Mouse (Mus musculus) MEL (cell line): ENCODE measurements around the gene Fam107b. TPM values are rescaled to one million over a fixed set of nuclear protein-coding genes. Genes with fewer than 3 reads are reported as not detected.

Experiments used
- DNase-seq: peaks from one replicate; pipeline ENCODE4 v3.0.0; 2011; ENCODE audit warnings: low read depth, low spot score
- H3K27ac ChIP-seq: 2 replicates; pipeline ENCODE4 v1.5.1; 2012; ENCODE audit warnings: low read depth, mild to moderate bottlenecking, control low read depth, low read length, moderate library complexity; ENCODE audit not compliant: control insufficient read depth
- H3K27me3 ChIP-seq, 2 experiments: fragments of 150-350 bp in 1 of 2; sonication (generic) in 1 of 2; 2 replicates each; pipeline ENCODE4 v1.6.1; 2012; ENCODE audit warnings: low read length in 2 of 2, mild to moderate bottlenecking in 2 of 2, improper control_type of control experiment in 1 of 2, moderate library complexity in 1 of 2; ENCODE audit not compliant: insufficient read depth in 2 of 2, control insufficient read depth in 1 of 2
- H3K36me3 ChIP-seq, 2 experiments: 2 replicates each; pipeline ENCODE4 v1.6.1; 2012 to 2014; ENCODE audit warnings: low read length in 2 of 2, improper control_type of control experiment in 1 of 2, inconsistent platforms in 1 of 2, mild to moderate bottlenecking in 1 of 2; ENCODE audit not compliant: insufficient read depth in 2 of 2, control insufficient read depth in 1 of 2
- H3K4me1 ChIP-seq, 2 experiments: fragments of 150-350 bp in 1 of 2; sonication (generic) in 1 of 2; 2 replicates each; pipeline ENCODE4 v1.6.1; 2012; ENCODE audit warnings: low read length in 2 of 2, improper control_type of control experiment in 1 of 2, mild to moderate bottlenecking in 1 of 2; ENCODE audit not compliant: insufficient read depth in 2 of 2, control insufficient read depth in 1 of 2
- H3K4me3 ChIP-seq, 2 experiments: fragments of 150-350 bp in 1 of 2; sonication (generic) in 1 of 2; 2 replicates each; pipeline ENCODE4 v1.5.1; 2012; ENCODE audit warnings: low read depth in 2 of 2, low read length in 2 of 2, mild to moderate bottlenecking in 2 of 2, moderate library complexity in 2 of 2, control low read depth in 1 of 2, improper control_type of control experiment in 1 of 2; ENCODE audit not compliant: control insufficient read depth in 1 of 2, insufficient read depth in 1 of 2
- H3K79me2 ChIP-seq: 2 replicates; pipeline ENCODE4 v1.6.1; 2012; ENCODE audit warnings: mild to moderate bottlenecking, low read length, moderate library complexity; ENCODE audit not compliant: control insufficient read depth, poor library complexity, insufficient read depth
- H3K9ac ChIP-seq: 2 replicates; pipeline ENCODE4 v1.6.1; 2012; ENCODE audit warnings: low read depth, mild to moderate bottlenecking, control low read depth, low read length, moderate library complexity; ENCODE audit not compliant: control insufficient read depth, poor library complexity, severe bottlenecking
- H3K9me3 ChIP-seq: fragments of 150-350 bp; sonication (generic); replicated peaks from 2 replicates; pipeline ENCODE4 v1.6.1; 2012; ENCODE audit warnings: mild to moderate bottlenecking, low read length, improper control_type of control experiment, moderate library complexity; ENCODE audit not compliant: insufficient read depth
- CHD2 ChIP-seq: IDR thresholded peaks from 2 replicates; pipeline ENCODE4 v1.6.1; 2011; ENCODE audit warnings: low read length, improper control_type of control experiment
- E2F4 ChIP-seq: IDR thresholded peaks from 2 replicates; pipeline ENCODE4 v1.6.1; 2011; ENCODE audit warnings: low read depth, low read length, improper control_type of control experiment, borderline replicate concordance
- ELF1 ChIP-seq: IDR thresholded peaks from 2 replicates; pipeline ENCODE4 v1.6.1; 2014; ENCODE audit warnings: low read depth, mild to moderate bottlenecking, inconsistent platforms, low read length, improper control_type of control experiment, moderate library complexity
- GABPA ChIP-seq: IDR thresholded peaks from 2 replicates; pipeline ENCODE4 v1.6.1; 2012; ENCODE audit warnings: low read depth, mild to moderate bottlenecking, inconsistent platforms, low read length, improper control_type of control experiment, moderate library complexity
- GATA1 ChIP-seq: IDR thresholded peaks from 2 replicates; pipeline ENCODE4 v1.6.1; 2011; ENCODE audit warnings: low read depth, low read length, improper control_type of control experiment
- HCFC1 ChIP-seq: IDR thresholded peaks from 2 replicates; pipeline ENCODE4 v1.6.1; 2012; ENCODE audit warnings: low read depth, mild to moderate bottlenecking, inconsistent platforms, low read length, improper control_type of control experiment, moderate library complexity
- MAX ChIP-seq: IDR thresholded peaks from 2 replicates; pipeline ENCODE4 v1.6.1; 2011; ENCODE audit warnings: low read length, improper control_type of control experiment
- MXI1 ChIP-seq: IDR thresholded peaks from 2 replicates; pipeline ENCODE4 v1.6.1; 2011; ENCODE audit warnings: mild to moderate bottlenecking, low read depth, low read length, improper control_type of control experiment
- POLR2AphosphoS2 ChIP-seq: IDR thresholded peaks from 2 replicates; pipeline ENCODE4 v1.6.1; 2011; ENCODE audit warnings: low read length, improper control_type of control experiment
- POLR2AphosphoS5 ChIP-seq: IDR thresholded peaks from 2 replicates; pipeline ENCODE4 v1.6.1; 2012; ENCODE audit warnings: low read depth, borderline replicate concordance, mild to moderate bottlenecking, inconsistent platforms, low read length, moderate library complexity, mixed read lengths
- RAD21 ChIP-seq: IDR thresholded peaks from 2 replicates; pipeline ENCODE4 v1.6.1; 2011; ENCODE audit warnings: mild to moderate bottlenecking, low read depth, low read length, improper control_type of control experiment
- SIN3A ChIP-seq: IDR thresholded peaks from 2 replicates; pipeline ENCODE4 v1.6.1; 2012; ENCODE audit warnings: low read length, improper control_type of control experiment, inconsistent platforms
- SMC3 ChIP-seq: IDR thresholded peaks from 2 replicates; pipeline ENCODE4 v1.6.1; 2011; ENCODE audit warnings: low read depth, low read length, improper control_type of control experiment
- TBP ChIP-seq: IDR thresholded peaks from 2 replicates; pipeline ENCODE4 v1.8.0; 2011; ENCODE audit warnings: low read depth, low read length, improper control_type of control experiment
- TCF12 ChIP-seq: IDR thresholded peaks from 2 replicates; pipeline ENCODE4 v1.6.1; 2014; ENCODE audit warnings: low read depth, mild to moderate bottlenecking, inconsistent platforms, low read length, improper control_type of control experiment, moderate library complexity
- UBTF ChIP-seq: IDR thresholded peaks from 2 replicates; pipeline ENCODE4 v1.6.1; 2012; ENCODE audit warnings: low read depth, mild to moderate bottlenecking, inconsistent platforms, low read length, improper control_type of control experiment, moderate library complexity, borderline replicate concordance; ENCODE audit not compliant: insufficient read depth
- USF1 ChIP-seq: IDR thresholded peaks from 2 replicates; pipeline ENCODE4 v1.6.1; 2014; ENCODE audit warnings: low read depth, mild to moderate bottlenecking, inconsistent platforms, low read length, improper control_type of control experiment, moderate library complexity
- USF2 ChIP-seq, 2 experiments: IDR thresholded peaks; 2 replicates each; pipeline ENCODE4 v1.6.1; 2011 to 2012; ENCODE audit warnings: improper control_type of control experiment in 2 of 2, low read length in 2 of 2, borderline replicate concordance in 1 of 2, inconsistent platforms in 1 of 2, low read depth in 1 of 2, mild to moderate bottlenecking in 1 of 2; ENCODE audit not compliant: insufficient read depth in 1 of 2
- ZKSCAN1 ChIP-seq: IDR thresholded peaks from 2 replicates; pipeline ENCODE4 v1.6.1; 2012; ENCODE audit warnings: low read depth, mild to moderate bottlenecking, inconsistent platforms, low read length, improper control_type of control experiment, moderate library complexity
- polyA plus RNA-seq, 2 experiments: library from polyadenylated mRNA; stranded (reverse) in 1 of 2; unstranded in 1 of 2; fragments of >175 nt in 1 of 2; fragments of >200 nt in 1 of 2; gene quantifications; 2 replicates each; pipeline versions ENCODE4 v1.2.1 to v1.2.4; 2012; ENCODE audit warnings: low replicate concordance in 2 of 2, low read depth in 1 of 2; ENCODE audit not compliant: insufficient read length in 2 of 2, insufficient read depth in 1 of 2, missing spikeins in 1 of 2
- total RNA-seq: library from RNA; depleted of rRNA; stranded (reverse); fragments of 300-350 nt; gene quantifications from 2 replicates; pipeline ENCODE4 v1.2.3, GENCODE M21; 2012

Gene Fam107b
- total and polyA plus RNA-seq, 3 experiments, result 10.0 to 15.5 TPM; not detected in 1

GRCm38 (mm10) chr2:3708621-3709020, 138.3 kb downstream of the Fam107b start:
- peaks cover 18% of the 10 kb centered on the region in 2 experiments for H3K4me1 ChIP-seq
- H3K27ac ChIP-seq, result no peak overlapping the region
- no peak overlapping the region for H3K4me3 ChIP-seq
- DNase-seq, result no peak
- no peaks in the 10 kb centered on the region for H3K9me3 ChIP-seq
- no peaks in the 10 kb centered on the region for H3K27me3 ChIP-seq
- TF ChIP-seq E2F4 (no peak), HCFC1 (no peak), SIN3A (no peak), ZKSCAN1 (no peak), POLR2AphosphoS2 (no peak), GABPA (no peak), TCF12 (no peak), GATA1 (no peak), TBP (no peak), USF2 (IDR thresholded peaks at IDR 0.05; ENCODE audit: borderline replicate concordance in 1 of 2, insufficient read depth in 1 of 2, low read depth in 1 of 2, low read length in 2 of 2) (no peak), MAX (no peak), POLR2AphosphoS5 (no peak), ELF1 (no peak), CHD2 (no peak), SMC3 (no peak), UBTF (no peak)
- H3K9ac ChIP-seq, result no peak overlapping the region
- H3K36me3 ChIP-seq, result peaks cover 0 to 25% of the 10 kb centered on the region in 2 experiments; a peak in 2 of 4 replicates
- peaks cover 4% of the 10 kb centered on the region; the same call in 1 of the 2 replicates for H3K79me2 ChIP-seq

- Histone ChIP-seq H3K79me2 (peaks cover 10% of the 10 kb centered on the region), H3K9ac (no peak overlapping the region)
- no peak for DNase-seq
Observed at GRCm38 (mm10) chr2:3709882-3710281, 139.6 kb downstream of the Fam107b start.

More at GRCm38 (mm10) chr2:3709882-3710281, 139.6 kb downstream of the Fam107b start:
- TF ChIP-seq MXI1 (no peak), USF1 (no peak), RAD21 (no peak), ELF1 (no peak), MAX (no peak)
- Histone ChIP-seq H3K27ac (no peak overlapping the region), H3K9me3 (no peaks in the 10 kb centered on the region), H3K27me3 (no peaks in the 10 kb centered on the region), H3K4me1 (peaks cover 14 to 18% of the 10 kb centered on the region in 2 experiments), H3K4me3 (no peak overlapping the region), H3K36me3 (peaks cover 0 to 26% of the 10 kb centered on the region in 2 experiments; a peak in 2 of 4 replicates)
